Mouse (Mus musculus): Measurements from ENCODE around the gene Phlpp2. TPM values are rescaled to one million over a fixed set of nuclear protein-coding genes. Genes with fewer than 3 reads are reported as not detected.

Phlpp2 gene
- polyA plus RNA-seq, 1 experiment from 2014 or later = 4.5 TPM

DNA sequence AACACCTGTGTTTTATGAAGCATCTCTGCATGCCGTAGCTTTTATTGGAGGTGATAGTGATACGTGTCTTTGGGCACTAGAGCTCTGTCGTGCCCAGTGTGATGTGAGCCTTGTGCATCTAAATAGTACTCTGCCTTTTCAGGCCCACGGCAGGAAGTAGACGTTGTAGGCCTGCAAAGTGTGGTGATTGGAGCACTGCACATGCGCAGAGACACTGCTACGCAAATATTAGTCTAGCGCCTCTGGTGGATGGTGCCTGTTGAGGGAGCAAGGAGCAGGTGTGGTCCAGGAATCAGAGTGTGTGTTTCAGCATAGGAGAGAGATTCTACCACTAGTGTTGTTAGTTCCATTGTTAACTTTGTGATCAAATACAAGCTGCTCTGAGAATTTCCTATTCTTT, 120.8 kb downstream of the Phlpp2 start:
- Histone ChIP-seq H3K9me3 (ENCODE audit: control insufficient read depth, low read length) (no peaks in the 10 kb centered on the region), H3K4me2 (ENCODE audit: low read length) (no peak overlapping the region), H3K4me1 (ENCODE audit: control insufficient read depth, insufficient read depth, low read depth, low read length) (peaks cover 4% of the 10 kb centered on the region), H3K27me3 (replicated peaks; ENCODE audit: control insufficient read depth, insufficient read depth, low read length) (no peaks in the 10 kb centered on the region), H3K9ac (ENCODE audit: low read depth, low read length) (no peak overlapping the region), H3K36me3 (ENCODE audit: control insufficient read depth, insufficient read depth, low read length) (no peaks in the 10 kb centered on the region), H3K4me3 (ENCODE audit: low read length) (no peak overlapping the region), H3K27ac (ENCODE audit: low read depth, low read length) (no peak overlapping the region)
- WGBS = 93% methylated on average over 8 of the region's 8 CpGs
- ATAC-seq = no peak

DNA sequence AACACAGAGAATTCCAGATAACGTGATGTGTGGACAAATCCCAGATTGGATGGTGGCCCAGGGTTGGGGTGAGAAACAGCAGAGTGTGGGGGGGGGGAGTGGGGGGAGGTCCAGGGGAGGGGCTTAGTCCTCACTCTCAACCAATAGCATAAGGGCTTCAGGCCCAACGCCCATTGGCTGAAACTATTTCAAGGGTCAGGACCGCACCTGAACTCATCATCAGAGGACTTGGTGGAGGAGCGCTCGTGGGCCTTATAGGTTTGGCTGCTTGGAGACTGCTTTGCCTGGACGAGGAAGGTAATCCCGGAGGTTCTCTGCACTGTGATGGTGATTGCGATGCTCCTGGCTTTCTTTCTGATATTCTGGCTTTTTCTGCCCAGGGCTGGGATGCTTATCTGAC, 121.9 kb downstream of the Phlpp2 start, which contains the start of gene Tat:
TSS of gene Tat (plus strand) at position 214 of the 400 bp plus-strand sequence.
- H3K27me3 ChIP-seq (replicated peaks; ENCODE audit: control insufficient read depth, insufficient read depth, low read length) = no peaks in the 10 kb centered on the region
- ATAC-seq = no peak
- no peak within 1 kb of the TSS for H3K4me3 ChIP-seq (ENCODE audit: low read length)
- H3K27ac ChIP-seq (ENCODE audit: low read depth, low read length) = no peak within 1 kb of the TSS
- no peaks in the 10 kb centered on the region for H3K9me3 ChIP-seq (ENCODE audit: control insufficient read depth, low read length)
- H3K4me1 ChIP-seq (ENCODE audit: control insufficient read depth, insufficient read depth, low read depth, low read length) = no peaks in the 10 kb centered on the region
- no peak within 1 kb of the TSS for H3K9ac ChIP-seq (ENCODE audit: low read depth, low read length)
- no peak within 1 kb of the TSS for H3K4me2 ChIP-seq (ENCODE audit: low read length)
- no peaks in the 10 kb centered on the region for H3K36me3 ChIP-seq (ENCODE audit: control insufficient read depth, insufficient read depth, low read length)
- WGBS = 85% methylated on average over 8 of the region's 8 CpGs

DNA sequence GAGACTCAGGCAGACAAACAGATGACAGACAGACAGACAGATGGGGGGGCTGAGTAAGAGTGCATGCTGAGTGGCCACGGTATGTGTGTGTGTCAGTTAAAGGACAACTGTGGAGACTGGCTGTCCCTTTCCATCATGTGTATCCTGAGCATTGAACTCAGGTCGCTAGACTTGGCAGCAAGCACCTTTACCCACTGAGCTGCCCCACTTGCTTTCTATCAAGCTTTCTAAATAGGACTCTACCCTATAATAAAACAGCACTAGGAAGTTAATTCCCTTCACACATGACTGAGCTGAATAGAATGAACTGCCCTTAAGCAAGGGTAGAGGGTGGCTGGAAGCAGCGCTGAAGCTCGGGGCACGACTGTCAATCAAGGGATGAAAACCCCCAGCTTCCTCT, 123.8 kb downstream of the Phlpp2 start:
- no peak overlapping the region for H3K9ac ChIP-seq (ENCODE audit: low read depth, low read length)
- no peak overlapping the region for H3K27ac ChIP-seq (ENCODE audit: low read depth, low read length)
- no peaks in the 10 kb centered on the region for H3K4me1 ChIP-seq (ENCODE audit: control insufficient read depth, insufficient read depth, low read depth, low read length)
- H3K27me3 ChIP-seq (replicated peaks; ENCODE audit: control insufficient read depth, insufficient read depth, low read length) = no peaks in the 10 kb centered on the region
- H3K4me2 ChIP-seq (ENCODE audit: low read length) = no peak overlapping the region
- H3K4me3 ChIP-seq (ENCODE audit: low read length) = no peak overlapping the region
- 74% methylated on average over 5 of the region's 5 CpGs for WGBS
- no peaks in the 10 kb centered on the region for H3K36me3 ChIP-seq (ENCODE audit: control insufficient read depth, insufficient read depth, low read length)
- H3K9me3 ChIP-seq (ENCODE audit: control insufficient read depth, low read length) = no peaks in the 10 kb centered on the region
- ATAC-seq = no peak

DNA sequence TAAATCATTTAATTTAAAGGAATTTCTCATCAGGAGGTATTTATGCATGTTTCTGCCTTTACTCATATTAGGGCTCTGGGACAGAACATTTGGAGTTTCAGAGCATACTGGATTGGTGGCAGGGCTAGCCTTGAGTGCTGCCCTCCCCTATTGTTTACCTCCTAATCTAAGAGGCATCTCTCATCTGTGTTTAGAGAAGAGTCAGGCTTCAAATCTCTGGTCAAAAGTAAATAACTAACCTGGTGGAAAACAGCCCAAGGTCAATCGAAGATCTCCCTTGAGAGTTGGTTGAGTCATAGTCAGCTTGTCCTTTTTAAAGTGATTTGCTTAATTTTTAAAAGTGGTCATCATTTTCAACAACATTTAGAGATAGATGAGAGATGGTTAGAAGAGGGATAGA, 124.6 kb downstream of the Phlpp2 start:
- WGBS = 72% methylated on average over 1 of the region's 1 CpGs
- no peaks in the 10 kb centered on the region for H3K9me3 ChIP-seq (ENCODE audit: control insufficient read depth, low read length)
- no peaks in the 10 kb centered on the region for H3K36me3 ChIP-seq (ENCODE audit: control insufficient read depth, insufficient read depth, low read length)
- H3K4me3 ChIP-seq (ENCODE audit: low read length) = no peak overlapping the region
- no peak for ATAC-seq
- H3K4me1 ChIP-seq (ENCODE audit: control insufficient read depth, insufficient read depth, low read depth, low read length) = no peaks in the 10 kb centered on the region
- no peaks in the 10 kb centered on the region for H3K27me3 ChIP-seq (replicated peaks; ENCODE audit: control insufficient read depth, insufficient read depth, low read length)
- H3K4me2 ChIP-seq (ENCODE audit: low read length) = no peak overlapping the region
- no peak overlapping the region for H3K27ac ChIP-seq (ENCODE audit: low read depth, low read length)
- H3K9ac ChIP-seq (ENCODE audit: low read depth, low read length) = no peak overlapping the region

Other genes starting within 250 kb of the Phlpp2 start
- gene Ist1, start 175.3 kb upstream of the Phlpp2 start, polyA plus RNA-seq (2015; fragmentation: Nextera tagmentation; extraction: Ambion mirVana) = 132 and 147 TPM in 2 replicates
- gene Zfp821, start 163.0 kb upstream of the Phlpp2 start, polyA plus RNA-seq (2015; fragmentation: Nextera tagmentation; extraction: Ambion mirVana) = 58.7 and 63.2 TPM in 2 replicates
- 3.9 and 4.0 TPM in 2 replicates for gene Atxn1l, start 130.8 kb upstream of the Phlpp2 start, polyA plus RNA-seq (2015; fragmentation: Nextera tagmentation; extraction: Ambion mirVana)
- 42.7 and 50.3 TPM in 2 replicates for gene Ap1g1, start 90.0 kb upstream of the Phlpp2 start, polyA plus RNA-seq (2015; fragmentation: Nextera tagmentation; extraction: Ambion mirVana)
- gene Marveld3, start 93.7 kb downstream of the Phlpp2 start, polyA plus RNA-seq (2015; fragmentation: Nextera tagmentation; extraction: Ambion mirVana) = 1.9 and 2.3 TPM in 2 replicates
- gene Tat, start 121.9 kb downstream of the Phlpp2 start, polyA plus RNA-seq (2015; fragmentation: Nextera tagmentation; extraction: Ambion mirVana) = not detected in 2 replicates
- not detected in 2 replicates for gene Chst4, start 171.2 kb downstream of the Phlpp2 start, polyA plus RNA-seq (2015; fragmentation: Nextera tagmentation; extraction: Ambion mirVana)
- 19.8 and 21.9 TPM in 2 replicates for gene Zfp612, start 211.2 kb downstream of the Phlpp2 start, polyA plus RNA-seq (2015; fragmentation: Nextera tagmentation; extraction: Ambion mirVana)
- not detected in 2 replicates for gene Gm21964, start 232.7 kb downstream of the Phlpp2 start, polyA plus RNA-seq (2015; fragmentation: Nextera tagmentation; extraction: Ambion mirVana)
- gene Gm17720, start 234.2 kb downstream of the Phlpp2 start, polyA plus RNA-seq (2015; fragmentation: Nextera tagmentation; extraction: Ambion mirVana) = not detected in 2 replicates

Data from hindbrain, embryonic 16.5 days (tissue).